Comparison of ENCODE assay signal across 8 mouse cellular contexts in the genomic region with DNA sequence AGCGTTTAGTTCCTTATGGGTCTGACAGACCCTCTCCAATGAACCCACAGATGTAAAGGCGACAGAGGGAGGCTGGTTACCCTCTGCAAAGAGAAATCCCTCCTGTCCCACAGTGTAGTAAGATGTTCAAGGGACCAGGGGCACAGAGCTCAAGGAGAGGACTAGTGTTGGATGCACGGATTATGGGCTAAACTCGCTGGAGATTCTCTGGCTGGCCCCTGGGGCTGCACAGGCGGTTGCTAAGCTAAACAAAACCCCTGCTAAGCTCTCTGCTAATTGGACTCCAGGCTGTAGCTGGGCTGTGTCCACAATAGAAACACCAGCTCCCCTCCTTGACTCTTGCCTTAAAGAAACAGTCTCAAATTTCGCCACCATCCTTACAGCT. TPM values are rescaled to one million over a fixed set of nuclear protein-coding genes. Genes with fewer than 3 reads are reported as not detected.
DNase-seq lines count a peak whose midpoint lies in the region; ATAC-seq lines count a peak whose summit lies in the region.

A gene (minus strand): TSS at position 329 of the 385 bp plus-strand sequence.

- H3K4me2 ChIP-seq in lung, embryonic 16.5 days (ENCODE audit: low read depth, low read length): peak within 1 kb of the TSS; percentile 66

- H3K4me3 ChIP-seq in lung, embryonic 16.5 days (ENCODE audit: low read length): peak within 1 kb of the TSS; percentile 40

- H3K27ac ChIP-seq in lung, embryonic 16.5 days (ENCODE audit: low read length): no peak within 1 kb of the TSS

- peak; percentile 18 to 21 for DNase-seq in cerebellum, postnatal 10 days
- no peak for DNase-seq in cerebellum, adult 8-10 months
- no peak for DNase-seq in lung, postnatal 36 days
- no peak for DNase-seq in layer of hippocampus, postnatal 25 days (ENCODE audit: extremely low spot score in 1 of 2, low spot score in 1 of 2)
- DNase-seq in neural tube, embryonic 10.5 days (ENCODE audit: extremely low spot score, low spot score): peak; percentile 36
- DNase-seq in cerebellum, postnatal 36 days: no peak

- H3K4me1 ChIP-seq in lung, embryonic 16.5 days (replicated peaks; ENCODE audit: control insufficient read depth, insufficient read depth, low read length): peaks cover 9% of the 10 kb centered on the region

- 2% methylated on average over 6 of the region's 6 CpGs for WGBS in lung, embryonic 16.5 days

- no peaks in the 10 kb centered on the region for H3K9me3 ChIP-seq in lung, embryonic 16.5 days (ENCODE audit: control insufficient read depth, low read length)

- no peaks in the 10 kb centered on the region for H3K36me3 ChIP-seq in lung, embryonic 16.5 days (ENCODE audit: control insufficient read depth, insufficient read depth, low read length)

- peak within 1 kb of the TSS; percentile 55 for H3K9ac ChIP-seq in lung, embryonic 16.5 days (ENCODE audit: low read length)

- peaks cover 9% of the 10 kb centered on the region for H3K27me3 ChIP-seq in lung, embryonic 16.5 days (ENCODE audit: control insufficient read depth, insufficient read depth, low read depth, low read length)

- ATAC-seq in lung, embryonic 16.5 days (ENCODE audit: low read depth): no peak
- no peak for ATAC-seq in megakaryocyte-erythroid progenitor cell, adult 5-6 weeks (replicated peaks; ENCODE audit: low FRiP score, low TSS enrichment, poor library complexity, severe bottlenecking)

RNA-seq across cellular contexts. Expression of the gene that starts here (rescaled TPM):
- 8.7 and 9.8 TPM in 2 replicates for polyA plus RNA-seq in lung, embryonic 16.5 days (2015; fragmentation: Nextera tagmentation; extraction: Ambion mirVana)
- total RNA-seq in layer of hippocampus, postnatal 25 days (2021): 10 to 100 TPM; 12.8 to 13.6 TPM
- not detected in 2 replicates for total RNA-seq in megakaryocyte-erythroid progenitor cell, adult 5-6 weeks (2014; fragmentation: Nextera tagmentation)
- total RNA-seq in megakaryocyte-erythroid progenitor cell, adult 5-6 weeks (2017): not detected in 2 replicates

Comparison
In these comparisons a context has a peak if more than half of its experiments do, and no peak if none do; other contexts are left out.
1. RNA of the gene that starts here (total RNA-seq): 12.8 to 13.6 TPM in layer of hippocampus, postnatal 25 days; not detected in megakaryocyte-erythroid progenitor cell, adult 5-6 weeks; every median in the first group is over 10 times any median in the second.
2. DNase-seq: peak in cerebellum, postnatal 10 days (2 of 2) and neural tube, embryonic 10.5 days (single experiment); none in cerebellum, adult 8-10 months (single experiment), lung, postnatal 36 days (single experiment), layer of hippocampus, postnatal 25 days (0 of 2) and cerebellum, postnatal 36 days (0 of 2).